Mouse (Mus musculus) gastrocnemius, postnatal 14 days (tissue): ENCODE data around the gene Osbpl11. TPM values are rescaled to one million over a fixed set of nuclear protein-coding genes. Genes with fewer than 3 reads are reported as not detected.
A peak's percentile ranks its signal among the peaks of the same experiment; 100 is the strongest.
"Not testable (repeated sequence)": the region's sequence is repeated elsewhere in the genome, so short reads cannot be mapped to it uniquely, and the experiment has no call there.

Experiments
- DNase-seq: peaks from one replicate; pipeline ENCODE4 v3.0.0; 2021; ENCODE audit warnings: mixed read lengths
- intact Hi-C: fragments of 180-260 bp; cut with DNase I; formaldehyde crosslinking; loops from one replicate; pipeline ENCODE4 v1.15.1; 2025; ENCODE audit warnings: low total_unique reads
- total RNA-seq, 2 experiments: library from RNA; stranded (reverse); gene quantifications; 2 replicates each; pipeline ENCODE4 v1.2.3; 2021

Osbpl11 gene
- total RNA-seq, 2 experiments from 2014 or later = 11.7 to 15.8 TPM

DNA sequence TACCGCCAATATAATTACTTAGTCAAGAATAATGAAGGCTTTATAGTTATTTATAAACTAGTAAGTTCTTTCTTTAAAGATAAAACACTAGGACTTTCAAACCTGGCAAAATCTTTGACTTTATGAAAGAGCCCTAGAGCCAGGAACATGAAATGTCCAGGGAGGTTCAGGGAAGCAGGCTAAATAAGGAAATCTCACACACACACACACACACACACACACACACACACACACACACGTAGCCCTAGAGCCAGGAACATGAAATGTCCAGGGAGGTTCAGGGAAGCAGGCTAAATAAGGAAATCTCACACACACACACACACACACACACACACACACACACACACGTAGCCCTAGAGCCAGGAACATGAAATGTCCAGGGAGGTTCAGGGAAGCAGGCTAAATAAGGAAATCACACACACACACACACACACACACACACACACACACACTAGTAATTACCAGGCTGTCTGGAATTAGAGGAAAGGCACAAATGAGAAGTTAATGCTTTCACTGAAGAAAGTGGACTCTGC, 32.7 kb downstream of the Osbpl11 start:
- intact Hi-C loops, DNase-seq: not testable (repeated sequence)

DNA sequence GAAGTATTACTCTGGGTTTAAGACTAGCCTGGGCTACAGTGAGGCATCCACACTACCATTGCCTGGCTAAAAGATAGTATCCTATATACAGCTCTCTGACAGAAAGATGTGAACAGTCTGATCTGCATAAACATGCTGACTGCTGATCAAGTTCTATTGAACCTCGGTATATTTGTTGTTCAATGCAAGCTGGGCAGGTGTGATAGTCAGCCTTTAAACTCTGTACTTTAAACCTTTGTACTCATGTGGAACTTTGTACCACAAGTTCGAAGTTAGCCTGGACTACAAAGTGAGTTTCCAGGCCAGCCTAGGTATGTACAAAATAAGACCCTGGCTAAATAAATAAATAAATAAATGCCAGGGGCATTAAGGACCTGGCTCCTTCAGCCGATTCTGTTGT, 37.6 kb downstream of the Osbpl11 start:
- intact Hi-C loops = no loop called here
- DNase-seq = no peak

DNA sequence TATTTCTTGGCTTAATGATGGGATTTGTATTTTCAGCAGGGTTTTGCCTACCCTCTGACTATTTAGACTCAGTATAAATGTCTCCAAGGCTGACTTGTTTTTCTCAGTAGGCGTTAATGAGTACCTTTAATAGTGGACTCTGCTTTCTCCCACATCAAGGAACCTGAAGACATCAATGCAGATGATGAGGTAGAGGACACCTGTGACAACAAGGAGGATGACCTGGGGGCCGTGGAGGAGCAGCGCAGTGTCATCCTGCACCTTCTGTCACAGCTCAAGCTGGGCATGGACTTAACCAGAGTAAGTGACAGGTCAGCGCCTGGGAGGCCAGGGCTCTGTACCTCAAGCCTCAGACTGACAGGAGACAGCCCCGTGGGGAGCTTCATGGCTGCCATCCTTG, 39.5 kb downstream of the Osbpl11 start:
- intact Hi-C loops = no loop called here
- DNase-seq = no peak

DNA sequence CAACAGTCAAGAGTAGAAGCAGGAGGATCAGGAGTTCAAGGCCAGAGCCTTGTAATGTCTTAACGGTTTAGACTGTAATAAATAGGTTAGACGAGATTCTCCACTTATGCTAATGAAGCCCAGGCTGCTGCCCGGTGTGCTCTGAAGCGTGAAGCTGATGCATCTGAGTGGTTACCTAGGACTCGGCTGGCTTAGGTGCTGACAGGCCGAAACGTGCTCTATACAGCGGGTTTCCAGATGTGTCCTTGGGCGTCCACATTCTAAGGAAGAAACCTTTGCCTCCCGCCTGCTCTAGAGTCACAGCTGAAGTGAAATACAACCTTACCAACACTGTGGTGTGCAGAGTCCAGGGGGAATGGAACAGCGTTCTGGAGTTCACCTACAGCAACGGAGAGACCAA, 49.3 kb downstream of the Osbpl11 start:
- DNase-seq = no peak
- intact Hi-C loops = no loop called here

DNA sequence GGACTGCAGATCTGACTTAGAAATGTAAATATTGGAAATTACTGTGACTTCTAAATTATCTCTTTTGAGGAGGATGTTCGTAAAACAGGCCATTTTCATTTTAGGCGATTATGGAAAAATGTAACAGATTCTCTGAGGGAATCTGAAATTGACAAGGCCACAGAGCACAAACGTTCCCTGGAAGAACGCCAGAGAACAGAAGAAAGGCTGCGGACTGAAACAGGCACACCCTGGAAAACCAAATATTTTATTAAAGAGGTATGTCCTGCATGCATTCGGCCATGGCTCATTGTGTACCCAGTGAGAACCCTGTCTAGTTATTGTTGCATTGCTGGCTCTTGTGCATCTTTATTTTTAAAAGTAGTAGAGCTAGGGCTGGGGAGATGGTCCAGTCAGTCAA, 51.3 kb downstream of the Osbpl11 start:
- no peak for DNase-seq
- intact Hi-C loops = no loop called here

DNA sequence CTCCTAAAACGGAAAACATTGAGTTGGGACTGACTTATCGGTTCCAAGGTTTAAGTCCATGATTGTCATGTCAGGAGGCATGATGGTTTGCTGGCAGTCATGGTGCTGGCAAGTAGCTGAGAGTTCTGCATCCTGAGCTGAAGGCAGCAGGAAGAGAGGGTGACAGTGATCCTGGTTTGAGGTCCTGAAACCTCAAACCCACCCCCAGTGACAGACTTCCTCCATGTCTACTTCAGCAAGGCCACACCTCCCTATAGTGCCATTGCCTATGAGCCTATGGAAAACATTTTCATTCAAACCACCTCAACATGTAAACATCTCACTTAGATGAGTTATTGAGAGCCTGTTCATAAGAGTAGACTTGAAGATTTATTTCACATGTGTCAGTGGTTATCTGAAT, 54.4 kb downstream of the Osbpl11 start:
- intact Hi-C loops = no loop called here
- DNase-seq = no peak

DNA sequence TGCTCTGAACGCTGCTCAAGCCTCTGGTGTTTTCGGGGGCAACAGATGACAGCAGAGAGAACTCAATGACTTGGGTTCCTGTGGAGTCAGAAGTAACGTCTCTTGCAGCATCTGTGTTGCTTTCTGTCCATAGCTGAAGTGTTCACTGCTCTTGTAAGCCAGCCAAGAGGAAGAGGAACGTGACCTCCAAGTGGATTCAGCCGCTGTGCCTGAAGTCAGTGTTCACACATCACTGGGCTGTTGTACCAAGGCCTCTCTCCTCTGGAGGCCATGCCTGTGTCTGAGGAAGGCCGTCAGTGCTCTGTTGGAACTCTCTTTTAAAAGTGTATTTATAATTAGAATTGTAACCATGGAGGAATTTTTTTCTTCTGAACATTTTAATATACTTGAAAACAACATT, 57.2 kb downstream of the Osbpl11 start:
- no peak for DNase-seq
- intact Hi-C loops = no loop called here

DNA sequence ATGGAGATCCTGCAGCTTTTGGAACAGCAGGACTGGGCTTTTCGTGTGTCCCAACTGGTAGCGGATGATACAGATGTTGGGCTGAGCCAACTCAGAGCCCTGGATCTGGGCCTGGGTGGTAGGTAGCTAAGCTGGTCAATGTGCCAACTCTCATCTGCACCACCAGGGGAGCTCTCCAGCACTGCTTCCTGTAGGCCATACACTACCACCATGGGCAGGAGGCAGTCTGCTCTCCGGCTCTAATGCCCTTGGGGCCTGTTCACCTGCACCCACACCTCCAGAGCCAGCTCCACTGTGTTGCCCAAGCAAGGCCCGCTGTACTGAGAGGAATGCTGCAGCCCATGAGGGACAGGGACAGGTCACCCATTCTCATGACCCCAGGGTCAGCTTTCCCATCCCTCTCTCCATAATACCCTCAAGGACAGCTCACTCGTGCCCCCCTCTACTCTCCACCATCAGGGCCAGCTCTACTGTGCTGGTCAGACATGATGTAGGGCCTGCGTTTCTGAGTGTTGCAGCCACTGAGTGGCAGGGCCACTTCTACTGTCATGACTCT, 59.3 kb downstream of the Osbpl11 start:
- intact Hi-C loops = no loop called here
- no peak for DNase-seq

DNA sequence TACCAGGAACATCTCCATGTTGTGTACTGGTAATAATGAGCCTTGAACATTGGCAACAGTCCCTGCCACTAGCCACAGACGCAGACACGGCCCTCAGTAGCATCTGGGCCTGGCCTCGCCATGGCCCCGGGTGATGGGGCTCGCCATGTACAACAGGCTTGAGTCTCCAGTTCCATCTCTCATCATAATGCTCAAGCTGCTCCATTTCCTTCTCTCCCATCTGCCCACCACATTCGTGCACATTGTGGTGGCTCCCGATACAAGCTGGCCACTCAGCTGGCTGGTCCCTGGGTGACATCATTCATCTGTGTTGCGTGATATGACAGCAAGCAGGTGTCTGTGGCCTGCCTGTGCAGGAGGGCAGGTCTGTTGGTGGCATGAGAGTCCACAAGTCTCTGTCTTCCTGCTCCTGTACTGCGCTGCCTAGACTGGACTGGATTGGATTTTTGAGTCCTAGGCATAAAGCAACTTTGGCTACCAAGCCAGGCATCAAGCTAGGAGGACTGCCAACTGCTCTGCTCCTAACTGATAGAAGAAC, 60.1 kb downstream of the Osbpl11 start:
- no peak for DNase-seq
- intact Hi-C loops = no loop called here

DNA sequence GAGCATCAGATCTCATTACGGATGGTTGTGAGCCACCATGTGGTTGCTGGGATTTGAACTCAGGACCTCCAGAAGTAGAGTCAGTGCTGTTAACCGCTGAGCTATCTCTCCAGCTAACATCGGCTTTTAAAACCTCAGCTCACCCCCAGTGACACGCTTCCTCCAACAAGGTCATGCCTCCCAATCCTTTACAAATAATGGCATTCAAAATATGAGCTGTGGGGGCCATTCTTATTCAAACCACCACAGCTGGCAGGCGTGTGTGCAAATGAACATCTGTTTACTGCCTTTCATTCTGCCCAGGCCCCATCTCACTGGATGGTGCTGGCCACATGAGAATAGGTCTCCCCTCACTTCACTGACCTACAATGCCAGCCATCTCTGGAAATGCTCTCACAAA, 61.7 kb downstream of the Osbpl11 start:
- DNase-seq = no peak
- intact Hi-C loops = no loop called here

DNA sequence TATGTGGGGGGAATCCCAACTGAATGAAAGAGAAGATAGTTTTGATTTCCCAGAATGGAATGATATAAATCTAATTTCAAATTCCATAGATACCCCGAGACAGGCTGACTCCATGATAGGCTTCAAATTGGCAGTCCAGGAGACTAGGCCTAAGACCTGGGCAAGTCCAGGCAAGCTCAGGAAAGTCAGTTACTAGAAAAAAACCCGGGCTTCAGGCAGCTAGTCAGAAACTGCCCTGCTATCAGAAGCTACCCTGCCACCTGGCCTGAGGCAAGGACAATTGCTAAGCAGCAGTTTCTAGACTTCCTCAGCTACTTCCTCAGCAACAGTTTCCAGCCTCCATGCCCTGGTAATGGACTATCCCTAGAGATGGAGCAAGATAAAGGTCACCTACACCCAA, 62.1 kb downstream of the Osbpl11 start:
- intact Hi-C loops = no loop called here
- no peak for DNase-seq

DNA sequence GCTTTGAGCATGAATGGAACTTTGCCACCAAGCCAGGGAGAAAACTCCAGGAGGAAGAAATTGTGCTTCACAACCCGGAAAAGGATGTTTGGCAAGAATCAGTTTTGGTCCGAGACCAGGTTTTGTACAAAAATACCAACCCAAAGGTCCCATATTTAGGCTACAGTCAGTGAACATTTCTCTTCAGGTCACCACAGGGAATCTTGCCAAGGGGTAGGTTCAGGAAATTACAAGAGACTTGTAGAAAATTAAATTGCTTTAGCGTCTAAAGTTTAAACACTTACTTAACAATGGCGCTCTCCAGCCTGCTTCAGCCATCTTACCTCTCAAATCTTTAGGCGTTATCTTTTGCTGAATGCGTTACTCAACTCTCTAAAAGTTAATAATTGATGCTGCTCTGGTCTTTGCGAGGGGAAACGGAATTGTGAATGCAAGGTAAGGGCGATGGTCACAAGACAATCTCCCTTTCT, 65.8 kb downstream of the Osbpl11 start:
- intact Hi-C loops = no loop called here
- no peak for DNase-seq

DNA sequence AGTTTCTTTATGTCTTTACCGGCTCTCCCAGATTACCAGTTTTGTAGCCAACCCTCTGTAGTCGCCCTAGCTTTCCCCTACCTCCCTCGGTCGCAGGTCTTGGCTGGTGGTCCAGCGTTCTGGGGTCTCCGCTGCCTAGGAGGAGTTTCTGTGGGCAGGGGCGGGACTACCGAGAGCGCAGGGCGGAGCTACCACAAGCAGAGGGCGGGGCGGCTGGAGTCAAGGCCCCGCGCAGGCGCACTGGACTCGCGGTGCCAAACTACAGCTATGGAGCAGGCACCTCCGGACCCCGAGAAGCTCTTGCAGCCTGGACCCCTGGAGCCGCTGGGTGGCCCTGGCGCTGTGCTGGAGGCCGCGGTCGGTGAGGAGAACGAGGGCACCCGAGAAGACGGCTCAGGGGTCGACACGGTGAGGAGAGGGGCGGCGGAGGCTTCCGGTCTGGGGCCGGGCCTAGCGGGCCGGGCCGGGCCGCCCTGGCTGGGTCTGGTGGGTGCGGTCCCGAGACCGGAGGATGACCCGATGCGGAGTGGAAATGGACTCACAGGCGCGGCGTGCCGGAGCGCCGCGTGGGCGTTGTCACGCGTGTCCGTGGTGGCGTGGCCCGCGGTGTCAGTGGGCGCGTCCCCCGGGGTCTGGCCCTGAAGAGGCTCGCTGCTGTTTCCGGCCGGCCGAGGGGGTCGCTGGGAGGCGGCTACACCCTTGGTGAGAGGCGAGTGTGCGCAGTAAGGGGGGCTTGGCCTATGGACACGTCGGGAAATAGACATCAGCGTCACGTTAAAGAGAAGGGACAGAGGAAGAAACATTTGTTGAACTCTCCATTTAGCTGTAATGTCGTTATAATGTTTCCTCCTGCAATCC, 66.6 kb downstream of the Osbpl11 start, which contains the start of gene Snx4:
Gene Snx4 (plus strand): TSS at position 249 of the 858 bp plus-strand sequence.
- intact Hi-C loops = no loop called here
- DNase-seq = peak; percentile 95

DNA sequence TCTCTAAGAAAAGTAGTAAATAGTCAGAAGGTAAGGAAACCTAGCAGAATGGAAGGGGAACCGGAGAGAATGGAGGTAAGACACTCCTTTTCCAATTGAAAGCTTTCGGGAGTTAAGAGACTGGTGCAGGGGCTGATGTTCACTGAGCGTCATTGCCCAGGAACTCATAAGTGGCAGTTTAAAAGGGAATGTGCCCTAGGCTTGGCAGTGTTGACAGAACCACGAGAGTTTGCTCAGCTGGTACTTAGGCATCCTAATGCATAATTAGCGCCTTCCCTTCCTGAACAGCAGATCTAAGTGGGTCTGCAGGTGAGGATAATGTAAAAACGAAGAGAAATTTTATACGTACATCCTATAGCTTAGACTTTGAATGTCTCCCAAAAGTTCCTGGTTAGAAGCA, 70.7 kb downstream of the Osbpl11 start:
- no peak for DNase-seq
- intact Hi-C loops = no loop called here

DNA sequence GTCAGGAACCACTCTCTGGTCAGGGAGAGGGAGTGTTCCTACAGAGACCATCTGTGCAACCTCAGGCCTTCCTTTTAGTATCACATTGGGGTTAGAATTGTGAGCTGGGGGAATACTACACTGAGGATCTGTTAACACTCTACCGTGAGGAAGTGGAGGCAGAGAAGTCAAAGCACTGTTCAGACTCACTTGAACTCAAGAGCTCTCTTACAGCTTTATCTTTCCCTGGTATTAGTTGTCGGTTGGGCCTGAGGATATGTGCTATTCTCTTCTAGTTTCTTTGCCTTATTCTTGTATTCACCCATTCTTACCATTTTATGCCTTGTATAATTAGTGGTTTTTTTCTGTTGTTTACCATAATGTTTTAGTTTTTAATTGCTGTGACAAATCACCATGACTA, 73.7 kb downstream of the Osbpl11 start:
- DNase-seq = no peak
- intact Hi-C loops = no loop called here

DNA sequence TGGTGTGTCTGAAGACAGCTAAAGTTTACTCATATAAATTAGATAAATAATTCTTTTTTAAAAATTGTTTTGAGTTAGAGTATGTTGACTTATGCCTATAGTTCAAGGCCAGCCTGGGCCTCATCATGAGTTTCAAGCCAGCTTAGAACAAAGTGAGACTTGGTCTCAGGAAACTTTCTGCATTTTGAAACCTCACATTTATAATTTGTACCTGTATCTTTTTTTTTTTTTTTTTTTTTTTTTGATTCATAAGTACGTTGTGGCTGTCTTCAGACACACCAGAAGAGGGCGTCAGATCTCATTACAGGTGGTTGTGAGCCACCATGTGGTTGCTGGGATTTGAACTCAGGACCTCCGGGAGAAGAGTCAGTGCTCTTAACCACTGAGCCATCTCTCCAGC, 75.0 kb downstream of the Osbpl11 start:
- intact Hi-C loops = no loop called here
- DNase-seq = no peak

DNA sequence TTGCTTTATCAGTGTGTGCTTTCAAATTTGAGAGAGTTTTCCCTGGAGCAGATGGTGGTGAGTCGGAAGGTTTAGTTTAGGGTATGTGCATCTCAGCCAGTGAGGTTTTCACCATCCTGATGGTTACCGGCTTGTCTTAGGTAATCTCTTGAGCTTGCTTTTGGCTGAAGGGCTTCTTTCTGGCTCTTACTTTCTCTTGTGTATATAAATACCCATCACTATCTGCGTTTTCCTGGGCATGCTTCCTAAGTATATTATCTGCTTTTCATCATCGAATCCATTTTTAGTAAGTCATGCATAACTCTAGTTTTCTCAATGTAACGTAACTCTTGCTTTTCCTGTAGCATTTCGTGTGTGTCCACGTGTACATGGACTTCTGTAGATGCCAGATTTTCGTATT, 76.0 kb downstream of the Osbpl11 start:
- DNase-seq = no peak

DNA sequence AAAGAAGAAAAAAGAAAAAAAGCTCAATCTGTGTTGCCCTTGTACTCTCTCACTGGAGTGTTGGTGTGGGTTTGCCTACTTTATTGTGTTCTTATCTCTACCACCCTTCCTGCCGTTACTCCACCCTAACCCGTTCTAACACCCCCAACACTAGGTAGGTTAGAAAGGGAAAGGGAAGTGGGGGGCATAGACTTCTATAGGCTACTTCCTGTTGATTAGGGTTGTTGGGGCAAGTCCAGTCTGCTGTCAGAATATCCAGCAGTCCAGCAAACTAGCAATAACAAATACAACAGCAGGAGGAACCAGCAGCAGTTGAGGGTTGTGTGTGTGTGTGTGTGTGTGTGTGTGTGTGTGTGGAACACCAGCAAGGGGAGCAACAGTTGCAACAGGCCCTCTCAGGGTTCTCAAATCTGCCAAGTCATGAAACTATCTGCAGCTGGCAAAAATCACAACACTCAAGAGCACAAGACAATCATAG, 76.8 kb downstream of the Osbpl11 start:
- DNase-seq = no peak
- intact Hi-C loops = no loop called here

More for the DNA sequence above, 76.0 kb downstream of the Osbpl11 start:
- intact Hi-C loops = no loop called here

DNA sequence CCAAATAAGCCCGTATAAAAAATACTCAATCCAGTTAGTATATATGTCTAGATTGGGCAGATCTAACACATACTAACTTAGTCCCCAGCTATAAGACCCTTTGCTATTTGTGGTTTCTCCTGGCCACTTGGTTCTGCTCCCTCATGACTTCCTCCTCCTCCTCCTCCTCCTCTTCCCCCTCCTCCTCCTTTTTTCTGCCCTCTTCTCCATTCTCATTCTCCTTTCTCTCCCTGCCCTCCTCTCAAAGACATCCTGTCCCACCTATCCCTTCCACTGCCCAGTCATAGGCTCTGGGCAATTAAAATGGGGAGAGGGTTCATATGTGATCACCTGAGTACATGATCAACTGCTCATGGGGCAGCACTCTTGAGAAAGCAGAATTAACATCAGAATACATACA, 77.2 kb downstream of the Osbpl11 start:
- intact Hi-C loops = no loop called here
- DNase-seq = no peak

DNA sequence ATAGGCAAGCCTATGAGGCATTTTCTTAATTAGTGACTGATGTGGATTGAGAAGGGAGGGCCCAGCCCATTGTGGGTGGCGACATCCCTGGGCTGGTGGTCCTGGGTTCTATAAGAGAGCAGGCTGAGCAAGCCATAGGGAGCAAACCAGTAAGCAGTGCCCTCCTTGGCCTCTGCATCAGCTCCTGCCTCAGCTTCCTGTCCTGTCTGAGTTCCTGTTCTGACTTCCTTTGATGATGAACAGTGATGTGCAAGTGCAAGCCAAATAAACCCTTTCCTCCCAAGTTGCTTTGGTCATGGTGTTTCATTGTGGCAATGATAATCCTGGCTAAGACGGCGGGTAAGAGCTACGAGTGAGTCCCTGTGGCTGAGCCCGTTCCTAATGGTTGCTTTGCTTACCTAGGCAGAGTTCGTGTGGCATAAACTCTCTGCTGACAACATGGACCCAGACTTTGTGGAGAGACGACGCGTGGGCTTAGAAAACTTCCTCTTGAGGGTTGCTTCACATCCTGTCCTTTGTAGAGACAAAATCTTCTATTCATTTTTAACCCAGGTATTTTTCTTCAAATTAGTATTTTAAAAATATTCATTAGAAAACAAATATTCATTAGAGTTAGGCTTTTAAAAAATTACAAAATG, 82.9 kb downstream of the Osbpl11 start:
- intact Hi-C loops = no loop called here
- no peak for DNase-seq
